Mouse (Mus musculus): Measurements from ENCODE around the gene AA792892.
"Not testable (repeated sequence)": the region's sequence is repeated elsewhere in the genome, so short reads cannot be mapped to it uniquely, and the experiment has no call there.

The AA792892 gene

GRCm38 (mm10) chr5:94339449-94339848 is at the start of gene AA792892:
Gene AA792892, plus strand, starts transcription at chr5:94339749.
- DNase-seq (ENCODE audit: low spot score in 2 of 2): not testable (repeated sequence)

- DNase-seq (ENCODE audit: low spot score in 2 of 2): not testable (repeated sequence)
Measured at GRCm38 (mm10) chr5:94306696-94307095, 32.9 kb upstream of the AA792892 start, which contains the start of gene A430089I19Rik. Gene A430089I19Rik, minus strand, starts transcription at chr5:94306796.

GRCm38 (mm10) chr5:94314135-94314534 is 25.4 kb upstream of the AA792892 start, which contains the start of gene Gm6502:
Gene Gm6502, plus strand, starts transcription at chr5:94314435.
- not testable (repeated sequence) for DNase-seq (ENCODE audit: low spot score in 2 of 2)
